Mouse (Mus musculus): ENCODE measurements at regions not wholly inside any gene's neighbourhood (a gene's known extent, or its start where the extent isn't known, plus 50 kb on each side); places are given as distances from the start of the nearest gene placed in this dataset.

- TF ChIP-seq EP300 (IDR thresholded peaks at IDR 0.05) = no peak
- TF ChIP-seq CTCF (IDR thresholded peaks at IDR 0.05) = no peak
Observed at GRCm38 (mm10) chr10:53470200-53470599, 90.5 kb upstream of the Cep85l start.

All from lung, postnatal 0 days (tissue).